Mouse (Mus musculus) midbrain, embryonic 12.5 days (tissue): Measurements from ENCODE around the gene Krt80. TPM values are rescaled to one million over a fixed set of nuclear protein-coding genes. Genes with fewer than 3 reads are reported as not detected.

Experiments used
- ATAC-seq: fragments of 200-750 bp; cut with Nextera tagmentation; 2 replicates; pipeline ENCODE4 v1.8.0; 2017; ENCODE audit warnings: low read depth, moderate TSS enrichment, moderate library complexity; ENCODE audit not compliant: low FRiP score
- H3K27ac ChIP-seq: fragments of 300-500 bp; sonication (generic); replicated peaks from 2 replicates; pipeline ENCODE4 v1.5.1; 2016; ENCODE audit warnings: mild to moderate bottlenecking
- H3K27me3 ChIP-seq: fragments of 300-500 bp; sonication (generic); 2 replicates; pipeline ENCODE4 v1.6.1; 2016; ENCODE audit warnings: mild to moderate bottlenecking
- H3K36me3 ChIP-seq: fragments of 300-500 bp; sonication (generic); 2 replicates; pipeline ENCODE4 v1.6.1; 2016
- H3K4me1 ChIP-seq: fragments of 300-500 bp; sonication (generic); 2 replicates; pipeline ENCODE4 v1.6.1; 2016
- H3K4me2 ChIP-seq: fragments of 300-500 bp; sonication (generic); replicated peaks from 2 replicates; pipeline ENCODE4 v1.6.1; 2016; ENCODE audit warnings: mild to moderate bottlenecking, moderate library complexity
- H3K4me3 ChIP-seq: fragments of 300-500 bp; sonication (generic); 2 replicates; pipeline ENCODE4 v1.5.1; 2016; ENCODE audit warnings: mild to moderate bottlenecking
- H3K9ac ChIP-seq: fragments of 300-500 bp; sonication (generic); replicated peaks from 2 replicates; pipeline ENCODE4 v1.6.1; 2016; ENCODE audit warnings: mild to moderate bottlenecking, moderate library complexity
- H3K9me3 ChIP-seq: fragments of 300-500 bp; sonication (generic); 2 replicates; pipeline ENCODE4 v1.6.1; 2016; ENCODE audit warnings: mild to moderate bottlenecking
- WGBS: fragments of 180-500 bp; shearing (Covaris S2); methylation state at CpG from one replicate; pipeline ENCODE4 v1.1.7; 2016; 5-methylcytosine and 5-hydroxymethylcytosine counted together
- polyA plus RNA-seq: library from polyadenylated mRNA; unstranded; fragments of >200 nt; fragmentation: Nextera tagmentation; extraction: Ambion mirVana; gene quantifications from 2 replicates; pipeline ENCODE4 v1.2.1, GENCODE M21; 2016

Krt80 gene
- 0.14 and 0.18 TPM in 2 replicates for polyA plus RNA-seq

GRCm38 (mm10) chr15:101370101-101370911, at the start of gene Krt80:
Krt80 (minus strand) TSS chr15:101370162.
- peaks cover 3% of the 10 kb centered on the region; the same call in 1 of the 2 replicates for H3K4me1 ChIP-seq
- WGBS, result 68% methylated on average over 22 of the region's 22 CpGs
- H3K27ac ChIP-seq, result no peak within 1 kb of the TSS
- H3K27me3 ChIP-seq, result peaks cover 7% of the 10 kb centered on the region; the same call in 1 of the 2 replicates
- no peak within 1 kb of the TSS for H3K9ac ChIP-seq
- no peaks in the 10 kb centered on the region for H3K36me3 ChIP-seq
- H3K9me3 ChIP-seq, result no peaks in the 10 kb centered on the region
- H3K4me3 ChIP-seq, result no peak within 1 kb of the TSS
- no peak for ATAC-seq
- H3K4me2 ChIP-seq, result no peak within 1 kb of the TSS

- no peak for ATAC-seq
- Histone ChIP-seq H3K27me3 (peaks cover 3% of the 10 kb centered on the region), H3K9me3 (no peaks in the 10 kb centered on the region), H3K4me2 (no peak overlapping the region), H3K9ac (no peak overlapping the region), H3K4me1 (no peaks in the 10 kb centered on the region), H3K4me3 (no peak overlapping the region), H3K36me3 (no peaks in the 10 kb centered on the region), H3K27ac (no peak overlapping the region)
- WGBS, result 83% methylated on average over 4 of the region's 4 CpGs
Observed at GRCm38 (mm10) chr15:101418950-101419349, 49.0 kb upstream of the Krt80 start.

DNA sequence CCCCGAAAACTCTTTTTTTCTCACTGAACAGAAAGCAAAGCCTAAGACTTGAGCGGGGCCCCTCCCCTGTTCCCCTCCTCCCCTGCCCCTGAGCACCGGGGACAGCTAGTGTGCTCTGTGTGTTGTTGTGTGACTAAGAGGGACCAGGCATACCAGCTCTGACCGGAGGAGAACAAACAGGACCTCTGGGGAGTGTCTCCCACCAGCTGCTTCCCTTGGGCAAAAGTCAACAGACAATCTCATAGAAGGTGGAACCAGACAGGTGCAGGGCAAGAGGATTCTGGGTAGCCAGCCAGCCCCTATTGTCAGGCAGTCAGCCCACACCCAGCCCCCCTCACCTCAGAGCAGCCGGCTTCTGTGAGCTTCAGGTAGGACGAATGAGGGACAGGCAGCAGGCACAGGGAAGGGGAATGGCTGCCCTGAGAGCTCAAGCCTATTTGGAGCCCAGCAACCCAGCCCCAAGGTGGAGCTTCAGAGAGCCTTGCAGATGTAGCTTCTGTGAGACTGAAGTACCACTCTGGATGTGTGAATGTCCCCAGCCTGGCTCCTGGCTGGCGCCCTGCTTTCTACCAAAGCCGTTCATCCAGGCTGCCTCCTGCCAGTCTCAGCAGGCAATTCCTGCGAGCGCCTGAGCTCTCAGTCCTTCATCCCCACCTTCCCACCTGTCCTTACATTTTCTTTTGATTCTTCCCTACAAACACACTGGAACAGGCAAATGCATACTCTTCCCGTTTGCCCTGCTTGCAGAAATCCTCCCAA, 45.0 kb upstream of the Krt80 start:
- Histone ChIP-seq H3K27ac (no peak overlapping the region), H3K9ac (no peak overlapping the region), H3K4me2 (no peak overlapping the region), H3K27me3 (peaks cover 36% of the 10 kb centered on the region), H3K4me1 (0 out of 2 replicates have a peak, but pooled peaks cover 2% of the 10 kb centered on the region), H3K36me3 (no peaks in the 10 kb centered on the region), H3K4me3 (no peak overlapping the region), H3K9me3 (no peaks in the 10 kb centered on the region)
- 38% methylated on average over 11 of the region's 11 CpGs for WGBS
- no peak for ATAC-seq

- Histone ChIP-seq H3K4me3 (no peak overlapping the region), H3K9me3 (no peaks in the 10 kb centered on the region), H3K4me1 (0 out of 2 replicates have a peak, but pooled peaks cover 2% of the 10 kb centered on the region), H3K9ac (no peak overlapping the region), H3K36me3 (no peaks in the 10 kb centered on the region), H3K27me3 (peaks cover 36% of the 10 kb centered on the region), H3K27ac (no peak overlapping the region), H3K4me2 (no peak overlapping the region)
- ATAC-seq, result no peak
- WGBS, result 51% methylated on average over 7 of the region's 7 CpGs
Observed at GRCm38 (mm10) chr15:101413916-101414635, 44.1 kb upstream of the Krt80 start.

- Histone ChIP-seq H3K36me3 (no peaks in the 10 kb centered on the region), H3K27me3 (peaks cover 36% of the 10 kb centered on the region), H3K4me3 (no peak overlapping the region), H3K9me3 (no peaks in the 10 kb centered on the region), H3K9ac (no peak overlapping the region), H3K4me1 (0 out of 2 replicates have a peak, but pooled peaks cover 2% of the 10 kb centered on the region), H3K4me2 (no peak overlapping the region), H3K27ac (no peak overlapping the region)
- ATAC-seq, result no peak
- 29% methylated on average over 31 of the region's 31 CpGs for whole genome bisulfite sequencing
Observed at GRCm38 (mm10) chr15:101412188-101412587, 42.2 kb upstream of the Krt80 start.

GRCm38 (mm10) chr15:101410775-101411174, 40.8 kb upstream of the Krt80 start, which contains the start of gene Krt7:
Krt7 (plus strand) TSS chr15:101411043.
- Histone ChIP-seq H3K4me1 (0 out of 2 replicates have a peak, but pooled peaks cover 2% of the 10 kb centered on the region), H3K9me3 (no peaks in the 10 kb centered on the region), H3K9ac (no peak within 1 kb of the TSS), H3K4me2 (no peak within 1 kb of the TSS), H3K27ac (no peak within 1 kb of the TSS), H3K27me3 (peaks cover 36% of the 10 kb centered on the region), H3K4me3 (no peak within 1 kb of the TSS), H3K36me3 (no peaks in the 10 kb centered on the region)
- 51% methylated on average over 2 of the region's 2 CpGs for WGBS
- ATAC-seq, result no peak

GRCm38 (mm10) chr15:101398269-101398668, 28.3 kb upstream of the Krt80 start:
- H3K27ac ChIP-seq, result no peak overlapping the region
- no peaks in the 10 kb centered on the region for H3K9me3 ChIP-seq
- H3K4me2 ChIP-seq, result no peak overlapping the region
- H3K27me3 ChIP-seq, result no peaks in the 10 kb centered on the region
- H3K9ac ChIP-seq, result no peak overlapping the region
- H3K4me1 ChIP-seq, result no peaks in the 10 kb centered on the region
- no peak overlapping the region for H3K4me3 ChIP-seq
- 87% methylated on average over 8 of the region's 8 CpGs for WGBS
- ATAC-seq, result no peak
- no peaks in the 10 kb centered on the region for H3K36me3 ChIP-seq

GRCm38 (mm10) chr15:101397683-101398082, 27.7 kb upstream of the Krt80 start:
- WGBS, result 95% methylated on average over 2 of the region's 2 CpGs
- Histone ChIP-seq H3K27ac (no peak overlapping the region), H3K9me3 (no peaks in the 10 kb centered on the region), H3K4me2 (no peak overlapping the region), H3K36me3 (no peaks in the 10 kb centered on the region), H3K4me3 (no peak overlapping the region), H3K27me3 (no peaks in the 10 kb centered on the region), H3K4me1 (no peaks in the 10 kb centered on the region), H3K9ac (no peak overlapping the region)
- ATAC-seq, result no peak

DNA sequence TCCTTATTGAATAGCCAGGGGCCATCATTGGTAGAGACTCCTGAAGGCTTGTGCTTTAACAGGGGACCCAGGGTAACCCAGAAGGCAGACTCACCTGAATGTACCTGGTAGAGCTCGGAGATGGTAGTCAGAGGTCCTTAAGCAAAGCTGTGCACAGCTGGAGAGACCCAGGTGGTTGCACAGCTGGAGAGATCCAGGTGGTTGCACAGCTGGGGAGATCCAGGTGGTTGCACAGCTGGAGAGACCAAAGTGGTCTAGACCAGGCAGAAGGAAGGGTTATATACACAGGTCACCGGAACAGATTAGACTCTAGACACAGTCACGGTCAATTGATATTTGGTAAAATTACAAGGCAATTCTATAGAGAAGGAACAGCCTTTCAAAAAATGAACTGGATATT, 27.0 kb upstream of the Krt80 start:
- Histone ChIP-seq H3K9me3 (no peaks in the 10 kb centered on the region), H3K36me3 (no peaks in the 10 kb centered on the region), H3K27me3 (no peaks in the 10 kb centered on the region), H3K4me1 (no peaks in the 10 kb centered on the region), H3K27ac (no peak overlapping the region), H3K4me2 (no peak overlapping the region), H3K9ac (no peak overlapping the region), H3K4me3 (no peak overlapping the region)
- no peak for ATAC-seq
- 79% methylated on average over 3 of the region's 3 CpGs for WGBS

- ATAC-seq, result no peak
Observed at GRCm38 (mm10) chr15:101396466-101396865, 26.5 kb upstream of the Krt80 start.

GRCm38 (mm10) chr15:101394908-101395307, 24.9 kb upstream of the Krt80 start:
- no peak overlapping the region for H3K4me2 ChIP-seq
- 62% methylated on average over 7 of the region's 7 CpGs for WGBS
- H3K9me3 ChIP-seq, result no peaks in the 10 kb centered on the region
- H3K27me3 ChIP-seq, result no peaks in the 10 kb centered on the region
- H3K4me1 ChIP-seq, result no peaks in the 10 kb centered on the region
- ATAC-seq, result no peak
- no peak overlapping the region for H3K4me3 ChIP-seq
- H3K27ac ChIP-seq, result no peak overlapping the region
- no peaks in the 10 kb centered on the region for H3K36me3 ChIP-seq
- no peak overlapping the region for H3K9ac ChIP-seq

More at GRCm38 (mm10) chr15:101396466-101396865, 26.5 kb upstream of the Krt80 start:
- H3K4me3 ChIP-seq, result no peak overlapping the region
- no peaks in the 10 kb centered on the region for H3K27me3 ChIP-seq
- H3K4me1 ChIP-seq, result no peaks in the 10 kb centered on the region
- no peak overlapping the region for H3K27ac ChIP-seq
- no peaks in the 10 kb centered on the region for H3K9me3 ChIP-seq
- H3K4me2 ChIP-seq, result no peak overlapping the region
- H3K36me3 ChIP-seq, result no peaks in the 10 kb centered on the region
- 78% methylated on average over 7 of the region's 7 CpGs for WGBS
- no peak overlapping the region for H3K9ac ChIP-seq
